Mouse (Mus musculus) lung, postnatal 0 days (tissue): ENCODE results near the gene Baiap2l1.

Experiments used
- CTCF ChIP-seq: IDR thresholded peaks from 2 replicates; pipeline ENCODE4 v1.5.1; 2016; ENCODE audit warnings: antibody characterized with exemption, mild to moderate bottlenecking
- EP300 ChIP-seq: IDR thresholded peaks from 2 replicates; pipeline ENCODE4 v1.6.1; 2016; ENCODE audit warnings: antibody characterized with exemption, mild to moderate bottlenecking, control low read depth

DNA sequence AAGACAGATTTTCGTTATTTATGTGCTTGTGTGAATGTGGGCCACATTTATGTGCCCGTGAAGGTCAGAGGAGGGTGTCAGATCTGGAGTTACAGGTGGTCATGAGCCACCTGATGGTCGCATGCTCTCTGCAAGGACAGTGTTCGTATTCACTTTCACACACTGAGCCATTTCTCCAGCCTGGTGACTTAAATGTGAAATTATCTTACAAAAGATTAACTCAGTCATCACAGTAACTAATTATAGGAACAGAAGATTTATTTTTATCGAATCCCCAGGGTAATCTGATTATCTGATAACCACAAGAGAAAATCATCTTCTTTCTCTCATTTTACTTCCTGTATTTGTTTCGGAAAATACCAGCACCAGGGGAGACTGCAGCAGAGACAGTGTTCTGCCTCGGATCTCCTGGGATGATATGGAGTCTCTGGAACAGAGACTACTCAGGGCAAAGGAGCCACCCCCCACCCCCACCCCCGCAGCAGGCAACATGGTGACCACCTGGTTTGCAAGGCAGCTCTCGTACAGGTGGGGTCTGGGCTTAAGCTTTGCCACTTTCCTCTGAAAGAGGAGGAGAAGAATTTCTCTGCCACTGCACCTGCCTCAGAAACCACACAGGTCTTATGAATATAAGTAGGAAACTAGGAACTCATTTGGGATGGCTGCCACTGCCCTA lies 71.2 kb downstream of the Baiap2l1 start:
- TF ChIP-seq CTCF (no peak), EP300 (no peak)
